Mouse (Mus musculus) c-Kit-negative CD71-positive TER-119-positive erythroid progenitor cells, embryonic 14.5 days (primary cell): ENCODE data around the gene 1700021F05Rik.
"Not testable (repeated sequence)": the region's sequence is repeated elsewhere in the genome, so short reads cannot be mapped to it uniquely, and the experiment has no call there.

Experiments
- DNase-seq: peaks from one replicate; pipeline ENCODE4 v3.0.0-alpha.2; 2013; ENCODE audit warnings: low read depth, low spot score

The 1700021F05Rik gene

DNA sequence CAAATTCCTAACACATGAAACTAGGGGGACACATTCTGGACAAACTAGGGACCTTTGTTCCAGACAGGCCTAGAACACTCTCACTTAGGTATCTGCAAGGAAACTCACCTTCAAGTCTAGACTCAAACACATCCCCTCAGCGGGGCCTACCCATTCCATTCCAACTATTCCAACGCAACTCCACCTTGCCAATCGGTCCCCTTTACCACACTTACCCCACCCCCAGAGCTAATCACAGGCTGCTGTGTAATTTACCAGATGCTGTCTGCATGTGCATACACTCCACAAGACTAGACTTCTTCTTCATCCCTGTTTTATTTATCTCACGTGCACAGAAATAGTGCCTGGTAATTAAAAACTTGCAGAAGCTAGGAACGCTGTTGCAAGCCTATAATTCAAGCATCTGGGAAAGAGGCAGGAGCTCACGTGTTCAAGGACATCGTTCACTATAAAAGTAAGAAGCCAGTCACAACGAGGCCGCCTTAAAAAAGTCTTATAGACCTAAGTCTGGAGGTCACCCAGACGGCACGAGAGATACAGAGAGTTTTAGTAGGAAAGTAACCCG, 966 bp downstream of the 1700021F05Rik start:
- peak; percentile 1 for DNase-seq

DNA sequence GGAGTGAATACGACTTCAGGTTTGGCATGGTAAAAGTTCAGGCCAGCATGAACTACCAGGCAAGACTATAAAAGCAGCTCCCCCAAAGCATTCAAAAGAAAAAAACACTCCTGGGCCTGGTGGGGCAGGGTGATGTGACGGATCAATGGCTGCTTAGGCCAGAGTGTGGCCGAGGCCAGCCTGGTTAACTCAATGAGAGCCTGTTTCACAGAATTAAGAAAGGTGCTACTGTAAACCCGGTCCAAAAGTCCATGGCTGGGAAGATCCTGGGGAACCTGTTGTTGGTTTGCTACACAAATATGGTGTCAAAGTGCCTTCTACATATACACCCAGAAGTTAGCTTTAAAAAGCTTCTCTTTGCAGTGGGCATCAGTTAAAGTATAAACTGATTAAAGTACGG, 2.0 kb downstream of the 1700021F05Rik start:
- no peak for DNase-seq

DNA sequence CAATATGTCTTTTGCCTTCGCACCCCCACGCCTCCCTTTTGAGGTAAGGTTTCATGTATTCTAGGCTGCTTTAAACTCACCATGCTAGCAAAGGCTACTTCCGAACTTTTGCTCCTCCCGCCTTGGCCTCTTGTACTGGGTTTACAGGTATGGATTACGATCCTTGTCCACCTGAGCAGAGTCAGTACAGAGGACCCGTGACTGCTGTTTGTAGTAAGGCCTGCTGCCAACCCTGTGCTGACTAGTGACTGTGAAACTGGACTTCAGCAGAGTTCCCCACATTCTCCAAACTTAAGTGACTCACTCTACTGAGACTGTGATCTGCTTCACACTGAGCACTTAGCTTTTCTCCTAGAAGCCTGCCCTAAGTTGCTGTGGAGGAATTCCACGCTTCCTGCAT, 3.1 kb downstream of the 1700021F05Rik start:
- DNase-seq: no peak

DNA sequence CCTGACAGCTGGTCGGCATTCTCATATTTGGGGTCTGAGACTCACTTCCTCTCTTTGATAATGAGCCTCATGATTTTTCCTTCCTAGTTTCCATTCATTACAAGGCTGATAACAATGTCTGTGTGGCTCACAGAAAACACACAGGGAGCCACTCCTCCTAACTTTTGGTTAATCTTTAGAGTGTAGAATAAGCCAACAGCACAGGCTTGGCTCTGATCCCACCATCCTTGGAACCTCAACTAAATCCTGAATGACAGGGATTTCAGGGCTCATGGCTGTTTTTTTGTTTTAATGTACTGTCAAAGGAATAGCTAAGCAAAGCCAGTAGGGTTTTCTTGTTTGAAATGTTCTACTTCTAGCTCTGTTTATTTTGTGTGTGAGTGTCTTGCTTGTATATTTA, 6.4 kb downstream of the 1700021F05Rik start:
- no peak for DNase-seq

DNA sequence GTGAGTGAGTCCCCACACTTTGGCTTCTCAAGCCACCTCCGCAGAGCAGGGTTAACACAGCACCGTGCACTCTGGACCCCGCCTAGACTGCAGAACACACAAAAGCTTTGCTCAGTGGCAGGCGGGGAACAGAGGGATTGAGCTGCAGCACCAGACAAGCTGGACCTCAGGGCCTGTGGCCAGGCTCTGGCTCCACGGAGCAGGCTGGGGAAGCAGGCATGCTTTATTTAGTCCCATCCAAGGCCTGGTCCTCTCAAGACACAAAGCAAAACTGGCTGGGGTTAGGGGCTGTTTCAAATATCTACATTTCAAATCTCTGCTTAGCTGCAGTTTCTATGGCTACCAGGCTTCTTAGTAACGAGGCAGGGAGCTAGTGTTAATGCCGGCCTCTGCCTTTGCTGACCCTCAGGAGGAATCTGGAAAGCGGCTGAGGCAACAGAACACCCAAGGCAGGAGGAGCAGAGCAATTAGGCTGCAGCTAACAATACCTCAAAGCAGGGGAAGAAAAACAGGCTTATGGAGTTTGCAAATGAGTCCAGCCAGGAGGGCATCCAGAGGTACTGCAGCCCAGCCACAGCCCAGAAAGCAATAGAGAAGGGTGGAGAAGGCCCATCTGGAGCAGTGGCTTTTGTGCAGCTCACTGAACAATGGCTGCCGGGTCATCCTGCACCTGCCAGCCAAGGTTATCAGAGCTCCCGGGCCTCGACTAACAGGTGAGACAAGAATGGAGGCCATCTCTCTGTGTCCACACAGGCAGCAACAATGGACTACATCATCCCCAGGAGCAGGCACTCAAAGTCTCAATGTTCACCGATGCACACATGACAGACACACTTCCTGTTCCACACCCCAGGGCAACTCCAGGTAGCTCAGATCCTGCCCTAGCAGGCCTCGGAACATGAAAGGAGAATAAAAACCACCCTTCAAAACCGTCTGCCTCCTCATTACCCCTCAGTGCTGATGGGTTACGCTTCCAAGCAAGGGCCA, 13.2 kb downstream of the 1700021F05Rik start:
- DNase-seq: no peak

DNA sequence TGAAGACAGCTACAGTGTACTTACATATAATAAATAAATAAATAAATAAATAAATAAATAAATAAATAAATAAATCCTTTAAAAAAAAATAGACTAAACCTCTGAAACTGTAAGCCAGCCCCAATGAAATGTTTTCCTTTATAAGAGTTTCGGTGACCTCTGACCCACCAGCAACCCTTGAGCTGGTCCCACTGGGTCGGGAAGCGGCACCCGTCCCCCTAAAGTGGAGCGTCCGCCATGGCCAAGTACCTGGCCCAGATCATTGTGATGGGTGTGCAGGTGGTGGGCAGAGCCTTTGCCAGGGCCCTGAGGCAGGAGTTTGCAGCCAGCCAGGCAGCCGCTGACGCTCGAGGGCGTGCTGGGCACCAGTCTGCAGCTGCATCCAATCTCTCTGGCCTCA, 16.9 kb downstream of the 1700021F05Rik start, which contains the start of gene Gm9803:
Gene Gm9803 (plus strand): TSS at position 154 of the 400 bp plus-strand sequence.
- DNase-seq: not testable (repeated sequence)

DNA sequence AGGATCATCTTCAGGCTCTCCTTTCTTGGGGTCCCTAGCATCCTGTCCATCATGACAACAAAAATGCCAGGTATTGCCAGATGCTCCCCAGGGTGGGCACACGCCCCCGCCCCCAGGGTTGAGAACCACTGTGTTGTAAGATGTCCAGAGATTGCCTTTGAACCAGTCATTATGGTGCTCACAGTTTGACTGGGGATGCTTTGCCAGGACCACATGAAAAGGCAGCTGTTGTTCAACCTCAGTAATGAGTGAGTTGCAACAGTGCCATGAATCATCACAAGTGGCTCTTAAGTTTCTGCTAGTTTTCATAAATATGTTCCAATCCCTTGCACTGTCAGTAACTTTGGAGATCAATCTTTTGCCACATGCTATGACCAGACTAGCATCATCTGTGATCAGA, 20.8 kb downstream of the 1700021F05Rik start:
- no peak for DNase-seq

DNA sequence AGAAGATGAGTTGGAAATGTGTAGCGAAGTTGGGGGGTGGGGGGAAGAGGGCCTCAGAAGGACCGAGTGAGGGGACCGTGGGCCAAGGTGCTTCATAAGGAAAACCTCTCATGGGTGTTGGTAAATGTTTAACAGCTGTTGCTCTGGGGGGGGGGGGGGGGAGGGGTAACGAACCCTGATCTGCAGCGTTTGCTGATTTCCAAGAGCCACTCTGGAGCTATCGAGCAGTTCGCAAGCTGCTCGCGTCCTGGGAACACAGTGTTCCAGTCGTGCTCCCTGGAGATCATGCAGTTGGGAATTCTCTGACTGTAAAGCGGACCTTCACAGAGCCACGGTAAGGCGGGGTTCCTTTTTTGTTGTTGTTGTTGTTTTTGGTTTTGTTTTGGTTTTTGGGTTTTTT, 22.4 kb downstream of the 1700021F05Rik start:
- no peak for DNase-seq

DNA sequence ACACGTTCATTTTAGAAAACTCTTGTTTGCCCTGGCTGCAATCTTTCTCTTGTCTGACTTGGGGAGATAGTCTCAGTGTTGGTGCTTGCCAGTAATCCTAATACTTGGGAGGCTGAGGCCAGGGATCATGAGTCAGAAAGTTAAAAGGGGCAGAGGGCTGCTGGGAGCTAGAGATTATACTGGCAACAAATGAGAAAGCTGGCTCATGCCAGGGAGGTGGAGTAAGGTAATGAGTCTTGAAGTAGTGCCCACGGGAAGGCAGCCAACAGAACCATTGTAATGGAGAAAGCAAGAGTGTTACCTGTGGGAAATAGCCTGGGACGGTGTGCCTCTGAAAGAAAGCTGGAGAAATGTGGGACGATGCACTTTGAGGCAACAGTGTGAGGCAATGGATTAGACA, 23.0 kb downstream of the 1700021F05Rik start:
- DNase-seq: no peak

DNA sequence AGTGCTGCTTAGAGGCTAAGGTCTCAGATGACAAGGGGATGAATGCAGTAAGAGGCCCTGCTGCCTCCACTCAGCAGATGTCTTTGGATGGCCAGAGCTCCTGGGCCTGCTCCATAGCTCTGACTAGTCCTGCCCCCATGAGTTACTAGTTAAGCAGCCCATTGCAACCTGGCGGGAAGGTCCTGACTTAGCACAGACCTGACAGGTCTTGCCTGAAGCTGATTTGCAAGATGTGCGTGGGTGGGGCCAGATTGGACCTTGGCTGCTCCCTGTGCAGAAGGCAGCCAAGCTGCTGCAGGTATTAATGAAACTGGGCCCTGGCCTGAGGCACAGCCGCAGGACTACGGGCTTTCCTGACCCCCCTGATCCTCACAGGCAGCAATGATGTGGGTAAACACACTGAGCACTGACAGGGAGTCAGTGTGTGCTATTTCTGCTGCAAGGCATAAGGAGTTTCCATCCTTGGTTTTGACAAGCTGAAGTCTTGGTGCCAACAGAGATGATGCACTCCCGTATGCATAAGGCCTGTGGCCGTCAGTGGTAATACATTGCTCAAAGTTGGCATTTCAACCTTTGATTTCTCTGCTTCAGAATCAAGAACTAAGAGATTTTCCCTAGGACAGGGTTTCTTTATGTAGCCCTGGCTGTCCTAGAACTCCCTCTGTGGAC, 23.7 kb downstream of the 1700021F05Rik start:
- no peak for DNase-seq

DNA sequence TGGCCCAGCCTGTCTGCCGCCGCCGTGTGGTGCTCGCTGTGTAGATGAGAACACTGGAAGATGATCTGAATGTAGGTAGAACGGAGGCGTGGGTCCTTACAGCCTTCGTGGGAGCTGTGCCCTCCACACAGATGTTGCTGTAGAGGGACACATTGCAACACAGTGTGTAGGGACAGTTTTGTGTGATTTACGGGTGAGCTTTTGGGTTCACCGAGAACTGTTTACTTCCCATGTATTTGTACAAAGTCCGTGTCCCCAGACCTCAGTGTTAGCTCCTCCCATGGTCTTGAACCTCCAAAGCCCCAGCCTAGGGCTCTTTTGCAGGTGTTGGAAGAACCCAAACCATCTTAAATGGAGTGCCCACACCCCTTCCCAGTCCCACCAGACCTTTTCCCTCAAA, 27.8 kb downstream of the 1700021F05Rik start:
- DNase-seq: no peak

DNA sequence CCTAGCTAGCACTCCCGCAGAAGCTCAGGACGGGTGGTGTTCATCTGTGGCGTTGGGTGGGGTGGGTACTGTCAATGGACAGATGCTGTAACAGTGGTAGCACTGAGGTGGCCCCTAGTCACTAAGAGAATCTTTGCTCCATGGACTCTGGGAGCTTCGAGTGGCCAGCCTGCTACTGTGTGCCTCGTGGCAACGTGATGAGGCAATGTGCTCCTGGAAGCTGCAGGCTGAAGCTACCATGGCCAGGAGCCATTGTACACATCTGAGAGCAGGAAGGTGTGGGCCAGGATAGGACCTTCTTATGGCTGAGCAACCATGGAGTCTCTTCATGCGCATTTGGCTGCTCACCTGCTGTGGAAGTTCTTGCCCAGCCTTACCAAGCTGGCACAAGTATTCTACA, 31.6 kb downstream of the 1700021F05Rik start:
- no peak for DNase-seq

DNA sequence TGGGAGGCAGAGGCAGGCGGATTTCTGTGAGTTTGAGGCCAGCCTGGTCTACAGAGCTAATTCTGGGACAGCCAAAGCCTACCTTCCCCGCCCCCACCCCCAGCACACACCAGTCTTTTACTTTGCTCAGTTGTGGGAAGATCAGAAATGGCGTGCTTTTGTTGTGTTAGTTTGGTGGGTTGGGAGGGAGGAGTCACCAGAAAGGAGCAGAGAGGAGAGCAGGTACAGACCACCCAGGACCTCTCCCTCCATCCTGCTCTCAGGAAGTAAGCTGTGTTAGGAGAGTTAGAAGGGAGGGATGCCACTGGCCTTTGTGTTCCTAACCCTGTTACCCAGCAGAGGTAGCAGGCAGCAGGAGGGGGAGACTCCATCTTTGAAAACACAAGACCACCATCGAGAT, 33.7 kb downstream of the 1700021F05Rik start:
- DNase-seq: no peak

DNA sequence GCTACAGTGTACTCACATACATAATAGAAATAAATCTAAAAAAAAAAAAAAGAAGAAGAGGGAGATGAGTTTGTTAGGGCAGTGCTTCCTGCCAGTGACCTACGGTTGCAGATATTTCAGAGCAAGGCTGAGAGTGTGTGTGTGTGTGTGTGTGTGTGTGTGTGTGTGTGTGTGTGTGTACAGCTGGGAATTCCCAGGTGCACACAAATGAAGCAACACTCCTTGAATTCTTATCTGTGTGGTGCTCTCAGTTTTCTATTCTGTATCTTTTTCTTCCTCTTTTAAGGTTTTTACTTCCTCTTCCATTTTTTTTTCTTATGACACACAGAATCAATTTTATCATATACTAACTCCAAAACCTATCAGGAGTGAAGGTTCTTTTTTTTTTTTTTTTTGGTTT, 36.5 kb downstream of the 1700021F05Rik start:
- no peak for DNase-seq

DNA sequence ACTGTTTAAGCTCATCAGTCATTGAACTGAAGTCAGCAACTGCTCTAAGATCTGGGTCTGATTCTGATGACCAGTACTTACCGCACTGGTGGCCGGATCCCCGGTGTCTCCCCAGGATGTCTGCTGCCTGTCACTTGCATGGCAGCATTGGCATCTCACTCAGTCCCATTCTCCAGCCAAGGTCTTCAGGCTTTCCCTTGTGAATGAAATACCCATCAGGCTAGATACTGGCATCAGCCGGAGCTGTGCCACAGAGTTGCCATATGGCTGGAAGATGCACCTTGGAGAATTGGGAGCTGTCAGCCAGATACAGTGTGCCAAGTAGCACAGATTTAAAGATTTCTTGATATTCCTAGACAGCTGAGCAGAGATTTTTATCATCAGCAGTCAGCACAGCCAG, 38.2 kb downstream of the 1700021F05Rik start:
- no peak for DNase-seq

DNA sequence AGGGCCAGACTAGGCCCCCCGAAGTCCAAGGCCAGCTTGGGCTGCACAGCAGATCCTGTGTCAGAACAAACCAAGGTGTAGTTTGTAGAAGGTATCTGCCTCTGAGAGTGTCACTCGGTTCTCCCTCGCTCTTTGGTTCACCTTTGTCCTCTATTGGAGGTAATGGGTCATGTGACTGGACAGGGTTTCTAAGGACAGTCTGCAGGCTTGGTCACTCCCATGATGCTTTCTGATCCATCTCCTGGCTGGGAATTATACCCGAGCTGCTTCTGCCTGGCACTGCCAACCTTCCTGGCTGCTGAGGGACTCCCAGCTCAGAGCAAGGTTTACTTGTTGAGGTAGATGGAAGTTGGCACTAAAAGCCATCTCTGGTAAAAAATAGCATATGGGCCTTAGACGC, 49.9 kb downstream of the 1700021F05Rik start:
- no peak for DNase-seq

DNA sequence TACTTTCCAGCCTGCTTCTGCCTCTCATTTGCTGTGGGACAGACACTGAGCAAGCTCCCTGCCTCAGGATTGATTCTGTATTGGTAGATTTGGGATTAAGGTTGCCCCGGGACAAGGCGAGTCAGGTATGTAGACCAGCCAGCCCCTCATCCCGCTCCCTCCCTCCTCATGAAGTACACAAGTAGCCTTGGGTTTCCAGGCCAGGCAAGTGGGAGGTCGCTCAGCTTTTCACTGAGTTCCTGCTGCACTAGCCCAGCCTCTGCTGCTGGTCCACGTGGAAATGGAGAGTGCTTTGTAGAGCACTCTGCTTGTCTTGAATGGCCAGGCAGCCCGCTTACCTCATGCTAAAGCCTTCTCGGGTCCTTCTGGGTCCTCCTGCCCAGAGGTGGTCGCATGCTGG, 50.8 kb downstream of the 1700021F05Rik start:
- no peak for DNase-seq

DNA sequence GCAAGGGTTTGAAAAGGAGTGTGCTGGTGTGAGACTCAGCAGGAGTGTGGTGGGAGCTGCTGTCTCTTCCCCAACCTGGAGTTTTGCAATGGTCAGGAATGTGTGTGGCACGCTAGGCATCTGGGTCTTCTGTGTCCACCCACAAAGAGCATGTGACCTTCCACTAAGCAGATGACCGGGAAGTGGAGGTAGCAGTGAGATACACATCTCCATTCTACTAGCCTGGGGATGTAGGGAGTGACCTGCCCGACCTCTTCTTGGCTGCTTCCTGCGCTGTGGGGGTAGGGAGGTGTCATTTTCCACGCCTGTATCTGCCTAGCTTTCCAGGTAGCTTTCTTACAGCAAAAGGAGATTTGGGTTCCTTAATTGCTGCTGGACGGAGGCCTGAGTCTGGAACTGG, 51.2 kb downstream of the 1700021F05Rik start:
- DNase-seq: no peak

DNA sequence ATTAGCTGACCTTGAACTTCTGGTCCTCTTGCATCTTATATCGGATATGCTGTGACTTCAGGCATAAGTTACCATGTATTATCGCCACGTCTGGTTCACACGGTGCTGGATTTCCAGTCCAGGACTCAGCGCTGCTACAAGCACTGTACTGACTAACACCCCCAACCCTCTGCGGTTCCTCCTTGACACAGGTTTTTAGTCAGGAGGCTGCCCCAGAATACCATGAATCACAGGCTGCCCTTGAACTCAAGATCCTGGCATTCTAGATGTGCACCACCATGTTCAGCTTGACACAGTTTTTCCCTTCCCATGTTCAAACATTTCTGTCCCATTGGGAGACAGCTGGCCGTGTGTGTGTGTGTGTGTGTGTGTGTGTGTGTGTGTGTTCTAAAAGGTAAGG, 51.7 kb downstream of the 1700021F05Rik start:
- DNase-seq: no peak

DNA sequence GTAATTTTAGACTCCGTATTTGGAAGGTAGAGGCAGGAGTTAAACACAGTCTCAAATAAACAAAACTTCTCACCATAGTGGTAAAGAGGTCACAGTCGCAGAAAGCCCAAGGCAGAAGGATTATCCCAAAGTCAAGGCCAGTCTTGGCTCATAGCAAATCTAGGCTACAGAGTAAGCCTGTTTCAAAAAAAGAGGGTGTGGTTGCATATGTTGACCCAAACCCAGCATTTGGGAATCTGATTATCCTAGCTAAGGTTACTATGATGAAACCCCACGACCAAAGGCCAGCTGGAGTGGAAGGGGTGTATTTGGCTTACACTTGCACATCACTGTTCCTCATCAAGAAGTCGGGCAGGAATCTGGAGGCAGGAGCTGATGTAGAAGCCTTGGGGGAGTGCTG, 52.5 kb downstream of the 1700021F05Rik start:
- no peak for DNase-seq

DNA sequence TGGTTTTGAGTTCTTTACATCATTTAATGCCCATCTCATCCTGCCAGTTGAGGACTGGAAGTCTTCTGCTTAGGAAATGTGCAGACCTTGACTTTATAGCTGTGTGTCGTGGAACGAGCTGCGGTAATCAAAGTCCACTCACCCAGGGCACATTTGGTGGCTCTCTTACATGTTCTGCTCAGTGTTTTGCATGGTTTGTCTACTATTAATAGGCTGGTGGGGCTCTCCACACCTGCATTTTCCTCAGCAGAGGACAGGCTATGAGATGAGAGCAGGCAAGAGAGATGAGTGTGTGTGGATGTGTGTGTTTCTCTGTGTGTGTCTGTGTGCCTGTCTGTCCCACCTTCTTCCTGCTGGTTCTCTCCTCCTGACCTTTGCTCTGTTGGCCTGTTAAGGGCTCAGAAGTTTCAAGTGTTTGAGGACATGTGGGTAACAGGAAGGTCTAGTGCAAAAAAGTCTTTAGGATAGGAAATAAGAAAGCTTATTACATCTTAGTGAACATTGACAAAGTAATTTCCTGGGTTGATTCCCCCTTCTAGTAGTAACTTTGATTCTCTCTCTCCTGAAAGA, 53.3 kb downstream of the 1700021F05Rik start:
- no peak for DNase-seq

DNA sequence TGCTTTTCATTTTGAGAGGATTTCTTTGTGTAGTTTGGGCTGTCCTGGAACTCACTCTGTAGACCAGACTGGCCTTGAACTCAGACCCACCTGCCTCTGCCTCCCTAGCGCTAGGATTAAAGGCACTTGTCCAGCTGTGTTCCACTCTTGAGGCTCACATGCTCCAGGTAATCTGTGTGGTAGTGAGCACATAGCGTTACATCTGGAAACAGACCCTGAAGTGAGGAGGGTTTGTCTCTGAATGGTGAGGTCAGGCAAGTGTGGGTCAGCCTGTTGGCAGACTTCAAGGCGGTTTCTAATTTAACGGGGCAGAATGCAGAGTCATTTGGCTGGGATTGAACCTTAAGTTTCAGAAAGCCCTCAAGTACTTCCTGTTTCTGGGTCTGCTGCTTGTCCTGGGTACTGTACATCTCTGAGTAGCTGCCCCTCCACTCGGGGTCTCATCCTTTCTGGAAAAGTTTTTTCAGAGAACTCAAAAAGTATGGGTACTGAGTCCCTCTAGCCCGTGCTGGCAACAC, 55.0 kb downstream of the 1700021F05Rik start:
- DNase-seq: no peak
